Mouse (Mus musculus) brain, embryonic 14.5 days (tissue): ENCODE measurements at regions not wholly inside any gene's neighbourhood (a gene's known extent, or its start where the extent isn't known, plus 50 kb on each side); places are given as distances from the start of the nearest gene placed in this dataset.

Experiments used
- CTCF ChIP-seq: fragments of 200-500 bp; IDR thresholded peaks from 2 replicates; pipeline ENCODE4 v1.5.1; 2012; ENCODE audit warnings: inconsistent platforms, mild to moderate bottlenecking, moderate library complexity, borderline replicate concordance; ENCODE audit not compliant: insufficient read depth, insufficient read length; ENCODE audit errors: extremely low read depth
- POLR2A ChIP-seq: fragments of 200-500 bp; IDR thresholded peaks from 2 replicates; pipeline ENCODE4 v1.6.1; 2012; ENCODE audit warnings: mild to moderate bottlenecking, inconsistent platforms, borderline replicate concordance; ENCODE audit not compliant: poor library complexity, insufficient read depth, insufficient read length, severe bottlenecking; ENCODE audit errors: extremely low read depth

GRCm38 (mm10) chr15:74325543-74325942 lies 310.6 kb downstream of the Mroh4 start:
- TF ChIP-seq CTCF (no peak), POLR2A (no peak)
